Mouse (Mus musculus) heart, postnatal 0 days (tissue): ENCODE measurements around the gene Flywch1.

Experiments used
- CTCF ChIP-seq: IDR thresholded peaks from 2 replicates; pipeline ENCODE4 v1.5.1; 2016; ENCODE audit warnings: antibody characterized with exemption, control low read depth, low read depth
- EP300 ChIP-seq: IDR thresholded peaks from 2 replicates; pipeline ENCODE4 v1.6.1; 2016; ENCODE audit warnings: antibody characterized with exemption, low read depth

- TF ChIP-seq CTCF (no peak), EP300 (no peak)
Observed at GRCm38 (mm10) chr17:23725477-23725876, 45.9 kb downstream of the Flywch1 start.
